Mouse (Mus musculus) liver, embryonic 13.5 days (tissue): ENCODE data around the gene Ebf1. TPM values are rescaled to one million over a fixed set of nuclear protein-coding genes. Genes with fewer than 3 reads are reported as not detected.

ENCODE experiments used
- ATAC-seq: fragments of 200-750 bp; cut with Nextera tagmentation; 2 replicates; pipeline ENCODE4 v1.8.0; 2017; ENCODE audit warnings: low read depth, mild to moderate bottlenecking, moderate number of reproducible peaks, moderate library complexity
- DNase-seq: peaks from one replicate; pipeline ENCODE4 v3.0.0; 2022
- H3K27ac ChIP-seq: fragments of 300-500 bp; sonication (generic); 2 replicates; pipeline ENCODE4 v1.5.1; 2015; ENCODE audit warnings: moderate library complexity, mild to moderate bottlenecking, inconsistent platforms
- H3K27me3 ChIP-seq: fragments of 300-500 bp; sonication (generic); 2 replicates; pipeline ENCODE4 v1.6.1; 2015; ENCODE audit warnings: mild to moderate bottlenecking, inconsistent platforms
- H3K36me3 ChIP-seq: fragments of 300-500 bp; sonication (generic); 2 replicates; pipeline ENCODE4 v1.6.1; 2015; ENCODE audit warnings: mild to moderate bottlenecking, inconsistent platforms
- H3K4me1 ChIP-seq: fragments of 300-500 bp; sonication (generic); replicated peaks from 2 replicates; pipeline ENCODE4 v1.6.1; 2015; ENCODE audit warnings: inconsistent platforms
- H3K4me2 ChIP-seq: fragments of 300-500 bp; sonication (generic); 2 replicates; pipeline ENCODE4 v1.6.1; 2015; ENCODE audit warnings: inconsistent platforms, mild to moderate bottlenecking, moderate library complexity
- H3K4me3 ChIP-seq: fragments of 300-500 bp; sonication (generic); replicated peaks from 2 replicates; pipeline ENCODE4 v1.5.1; 2015; ENCODE audit warnings: mild to moderate bottlenecking, inconsistent platforms
- H3K9ac ChIP-seq: fragments of 300-500 bp; sonication (generic); 2 replicates; pipeline ENCODE4 v1.6.1; 2015; ENCODE audit warnings: mild to moderate bottlenecking, inconsistent platforms
- H3K9me3 ChIP-seq: fragments of 300-500 bp; sonication (generic); replicated peaks from 2 replicates; pipeline ENCODE4 v1.6.1; 2016; ENCODE audit warnings: inconsistent platforms
- WGBS: fragments of 180-500 bp; shearing (Covaris S2); methylation state at CpG from one replicate; pipeline ENCODE4 v1.1.7; 2015; ENCODE audit not compliant: insufficient replicate concordance; 5-methylcytosine and 5-hydroxymethylcytosine counted together
- polyA plus RNA-seq: library from polyadenylated mRNA; unstranded; fragments of >200 nt; fragmentation: Nextera tagmentation; extraction: Ambion mirVana; gene quantifications from 2 replicates; pipeline ENCODE4 v1.2.1, GENCODE M21; 2015

The Ebf1 gene
- polyA plus RNA-seq, 1 experiment from 2014 or later: 0.31 TPM

DNA sequence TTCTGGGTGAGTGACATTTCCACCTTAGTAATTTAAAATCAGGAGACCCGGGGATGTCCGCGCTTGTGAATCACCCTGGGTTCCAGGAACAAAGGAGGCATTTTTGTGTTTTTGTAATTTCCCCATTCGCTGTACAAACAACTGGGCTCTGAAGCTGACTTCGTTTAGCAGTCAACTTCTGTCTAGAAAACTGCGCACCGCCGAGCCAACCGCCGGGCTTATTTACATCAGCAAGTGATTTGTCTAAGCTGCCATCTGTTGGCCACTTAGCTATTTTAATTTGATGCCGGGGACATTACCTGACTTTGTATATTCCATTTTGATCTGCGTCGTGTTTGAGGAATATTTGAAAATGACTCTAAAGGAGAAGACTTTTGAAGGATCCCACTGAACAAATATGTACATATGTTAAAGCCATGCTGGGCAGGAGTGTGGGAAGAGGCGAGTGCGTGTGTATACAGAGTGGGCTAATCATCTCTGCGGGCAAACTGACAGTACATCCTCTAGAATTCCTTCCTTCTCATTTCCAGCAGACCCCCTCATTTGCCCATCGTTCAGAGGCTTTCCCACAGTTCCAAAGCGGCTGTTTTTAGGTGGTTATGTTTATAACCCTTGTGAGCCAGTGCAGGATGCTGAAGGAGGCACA lies 216.4 kb downstream of the Ebf1 start:
- WGBS: 46% methylated on average over 18 of the region's 18 CpGs
- no peak overlapping the region for H3K4me2 ChIP-seq
- H3K4me3 ChIP-seq: no peak overlapping the region
- no peak overlapping the region for H3K27ac ChIP-seq
- DNase-seq (no peak), ATAC-seq (no peak)
- H3K27me3 ChIP-seq: peaks cover 16% of the 10 kb centered on the region
- H3K4me1 ChIP-seq: no peaks in the 10 kb centered on the region
- H3K9ac ChIP-seq: no peak overlapping the region
- no peaks in the 10 kb centered on the region for H3K9me3 ChIP-seq
- H3K36me3 ChIP-seq: no peaks in the 10 kb centered on the region

DNA sequence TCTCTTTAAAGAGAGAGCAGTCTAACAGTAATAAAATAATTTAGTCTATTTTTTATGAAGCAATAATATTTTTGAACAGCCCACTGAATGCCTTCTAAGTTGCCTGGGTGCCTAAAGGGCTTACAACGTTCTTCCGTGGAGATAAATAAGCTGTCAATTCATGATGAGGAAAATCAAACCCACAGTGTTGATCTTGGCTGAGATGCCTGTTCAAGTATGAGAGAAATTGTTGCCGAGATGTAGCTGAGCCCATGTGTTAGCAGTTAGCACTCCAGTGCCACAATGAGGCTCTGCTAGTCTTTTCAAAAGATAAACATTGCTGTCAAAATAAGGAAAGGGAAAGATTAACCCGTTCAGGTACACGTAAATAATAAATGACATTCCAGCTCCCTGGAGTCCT lies 218.0 kb downstream of the Ebf1 start:
- no peak for ATAC-seq
- no peaks in the 10 kb centered on the region for H3K36me3 ChIP-seq
- peaks cover 16% of the 10 kb centered on the region for H3K27me3 ChIP-seq
- no peak for DNase-seq
- WGBS: 54% methylated on average over 5 of the region's 5 CpGs
- H3K4me2 ChIP-seq: no peak overlapping the region
- H3K27ac ChIP-seq: no peak overlapping the region
- H3K9me3 ChIP-seq: no peaks in the 10 kb centered on the region
- no peak overlapping the region for H3K9ac ChIP-seq
- H3K4me1 ChIP-seq: no peaks in the 10 kb centered on the region
- H3K4me3 ChIP-seq: no peak overlapping the region

DNA sequence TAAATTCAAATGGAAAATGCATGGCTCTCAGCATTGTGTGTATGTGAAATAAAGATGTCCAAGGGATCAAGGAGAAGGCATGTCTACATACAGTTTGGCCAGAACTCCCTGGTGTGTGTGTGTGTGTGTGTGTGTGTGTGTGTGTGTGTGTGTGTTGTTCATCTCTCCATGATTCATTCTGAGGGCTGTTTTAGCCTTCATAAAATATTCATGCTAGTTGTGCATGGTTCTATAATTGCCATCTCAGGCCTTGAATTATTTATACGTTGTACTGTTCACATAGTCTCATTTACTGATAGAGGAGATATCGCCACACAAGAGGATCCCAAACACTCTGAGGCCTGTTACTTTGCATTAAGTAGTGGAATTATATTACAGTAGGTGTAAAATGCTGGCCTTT lies 220.5 kb downstream of the Ebf1 start:
- Histone ChIP-seq H3K27ac (no peak overlapping the region), H3K36me3 (no peaks in the 10 kb centered on the region), H3K4me3 (no peak overlapping the region), H3K27me3 (peaks cover 9% of the 10 kb centered on the region), H3K4me1 (no peaks in the 10 kb centered on the region), H3K4me2 (no peak overlapping the region), H3K9me3 (no peaks in the 10 kb centered on the region), H3K9ac (no peak overlapping the region)
- DNase-seq (no peak), ATAC-seq (no peak)
- 82% methylated on average over 2 of the region's 2 CpGs for WGBS

DNA sequence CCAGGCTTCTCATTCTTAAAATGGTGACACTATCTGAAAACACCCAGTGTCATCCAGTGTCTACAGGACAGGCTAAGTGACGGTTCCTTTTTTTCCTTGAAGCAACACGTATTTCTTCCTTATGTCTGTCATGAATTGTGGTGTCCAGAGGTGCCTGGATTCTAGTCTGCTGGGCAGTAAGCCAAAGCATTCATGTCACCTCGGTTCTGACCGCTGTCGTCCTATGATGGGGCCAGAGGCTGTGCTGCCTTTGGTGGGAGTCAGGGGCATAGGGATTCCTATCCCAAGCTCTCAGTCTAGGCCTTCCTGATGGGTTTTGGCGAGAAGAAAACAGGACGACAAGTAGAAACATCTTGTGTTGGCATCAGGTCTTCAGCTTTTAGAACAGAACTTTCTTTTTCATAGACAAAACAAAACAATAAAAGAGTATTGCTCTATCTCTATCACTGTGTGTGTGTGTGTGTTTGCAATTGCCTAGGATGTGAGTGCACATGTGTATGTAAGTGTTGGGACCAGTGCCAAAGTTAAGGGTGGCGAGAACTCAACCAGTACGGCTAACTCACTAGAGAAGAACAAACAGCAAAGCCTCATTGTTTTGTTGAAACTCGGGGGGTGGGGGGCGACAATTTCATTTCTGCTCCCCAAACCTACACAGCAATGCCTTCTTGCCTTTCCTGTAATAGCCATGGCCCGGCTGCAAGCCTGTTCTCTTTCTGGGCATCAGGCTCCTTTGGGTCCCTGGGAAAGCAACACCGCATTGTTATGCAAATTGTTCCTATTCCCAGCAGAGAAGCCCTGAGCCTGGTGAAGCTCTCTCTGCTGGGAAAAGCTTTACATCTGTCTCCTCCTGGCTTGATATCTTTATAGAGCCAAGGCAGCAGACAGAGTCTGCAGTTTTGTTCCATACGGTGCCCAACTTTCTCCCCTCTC lies 224.3 kb downstream of the Ebf1 start:
- no peak for ATAC-seq
- DNase-seq: no peak
- H3K4me3 ChIP-seq: no peak overlapping the region

DNA sequence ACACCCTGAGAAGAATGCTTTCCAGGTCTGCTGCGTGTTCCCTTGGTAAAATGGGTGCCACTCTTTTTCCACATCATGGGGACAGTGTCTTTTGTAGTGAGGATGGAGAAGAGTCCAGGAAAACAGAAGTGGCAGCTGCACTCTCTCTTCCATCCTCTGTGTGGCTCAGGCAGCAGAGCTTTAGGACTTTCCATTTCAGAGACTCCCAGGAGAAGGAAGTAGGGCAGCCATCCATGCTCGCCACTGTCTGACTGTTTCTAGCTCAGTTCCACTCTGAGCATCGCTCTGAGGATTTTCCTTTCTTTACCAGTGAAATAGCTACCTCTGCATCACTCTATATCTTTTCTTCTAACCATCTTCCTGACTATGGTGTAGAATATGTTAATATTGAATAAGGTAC lies 234.8 kb downstream of the Ebf1 start:
- ATAC-seq: no peak
- 56% methylated on average over 3 of the region's 3 CpGs for WGBS
- H3K9me3 ChIP-seq: no peaks in the 10 kb centered on the region

More for the DNA sequence above, 224.3 kb downstream of the Ebf1 start:
- Histone ChIP-seq H3K4me1 (no peaks in the 10 kb centered on the region), H3K9ac (no peak overlapping the region), H3K27ac (no peak overlapping the region), H3K27me3 (no peaks in the 10 kb centered on the region), H3K36me3 (no peaks in the 10 kb centered on the region), H3K4me2 (no peak overlapping the region), H3K9me3 (no peaks in the 10 kb centered on the region)
- WGBS: 42% methylated on average over 14 of the region's 14 CpGs

DNA sequence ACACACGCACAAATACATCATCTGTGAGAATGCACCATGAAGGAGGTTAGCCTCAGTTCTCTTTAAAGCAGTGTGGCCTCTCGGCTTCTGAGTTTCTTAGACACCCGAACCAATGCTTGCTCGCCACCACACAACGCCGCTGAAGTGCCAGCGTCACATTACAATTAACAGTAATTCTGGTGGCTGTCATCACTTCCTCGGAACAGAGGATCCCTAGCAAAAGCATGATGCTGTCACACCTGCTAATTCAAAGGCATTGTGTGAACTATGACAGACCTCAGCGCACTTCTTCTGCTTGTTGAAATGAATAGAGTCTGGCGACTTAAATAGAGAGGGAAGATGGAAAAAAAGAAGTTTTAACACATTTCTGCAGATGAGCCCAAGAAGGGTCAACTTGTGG lies 235.8 kb downstream of the Ebf1 start:
- H3K4me3 ChIP-seq: no peak overlapping the region
- no peaks in the 10 kb centered on the region for H3K9me3 ChIP-seq
- no peaks in the 10 kb centered on the region for H3K4me1 ChIP-seq
- DNase-seq (no peak), ATAC-seq (no peak)
- 75% methylated on average over 10 of the region's 10 CpGs for WGBS
- no peaks in the 10 kb centered on the region for H3K36me3 ChIP-seq
- no peak overlapping the region for H3K4me2 ChIP-seq
- no peaks in the 10 kb centered on the region for H3K27me3 ChIP-seq
- no peak overlapping the region for H3K9ac ChIP-seq
- no peak overlapping the region for H3K27ac ChIP-seq

More for the DNA sequence above, 234.8 kb downstream of the Ebf1 start:
- H3K27me3 ChIP-seq: no peaks in the 10 kb centered on the region
- no peak overlapping the region for H3K27ac ChIP-seq
- no peak overlapping the region for H3K4me3 ChIP-seq
- H3K9ac ChIP-seq: no peak overlapping the region
- H3K4me2 ChIP-seq: no peak overlapping the region
- H3K36me3 ChIP-seq: no peaks in the 10 kb centered on the region
- DNase-seq: no peak
- no peaks in the 10 kb centered on the region for H3K4me1 ChIP-seq

DNA sequence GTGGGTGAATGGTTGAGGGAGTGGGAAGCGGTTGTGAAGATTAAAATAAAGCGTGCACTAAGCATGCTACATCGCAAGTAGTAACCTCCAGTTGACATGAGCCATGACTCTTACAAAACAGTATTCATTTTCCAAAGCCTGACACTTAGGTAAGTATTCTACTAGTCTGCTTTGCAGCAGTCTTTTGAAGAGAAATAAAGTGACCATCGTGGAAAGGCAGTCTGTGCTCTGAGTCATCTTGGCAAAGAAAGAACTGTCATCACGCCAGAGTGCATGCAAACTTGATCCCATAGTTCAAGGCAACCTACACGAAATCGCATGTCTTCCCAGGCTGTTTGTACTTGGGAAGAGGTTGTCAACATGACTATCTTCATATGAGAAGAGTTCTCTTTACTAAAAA lies 237.4 kb downstream of the Ebf1 start:
- no peaks in the 10 kb centered on the region for H3K36me3 ChIP-seq
- no peak overlapping the region for H3K4me2 ChIP-seq
- H3K27ac ChIP-seq: no peak overlapping the region
- H3K9ac ChIP-seq: no peak overlapping the region
- no peaks in the 10 kb centered on the region for H3K9me3 ChIP-seq
- DNase-seq (no peak), ATAC-seq (no peak)
- H3K4me1 ChIP-seq: no peaks in the 10 kb centered on the region
- H3K27me3 ChIP-seq: no peaks in the 10 kb centered on the region
- no peak overlapping the region for H3K4me3 ChIP-seq
- WGBS: 62% methylated on average over 7 of the region's 7 CpGs

DNA sequence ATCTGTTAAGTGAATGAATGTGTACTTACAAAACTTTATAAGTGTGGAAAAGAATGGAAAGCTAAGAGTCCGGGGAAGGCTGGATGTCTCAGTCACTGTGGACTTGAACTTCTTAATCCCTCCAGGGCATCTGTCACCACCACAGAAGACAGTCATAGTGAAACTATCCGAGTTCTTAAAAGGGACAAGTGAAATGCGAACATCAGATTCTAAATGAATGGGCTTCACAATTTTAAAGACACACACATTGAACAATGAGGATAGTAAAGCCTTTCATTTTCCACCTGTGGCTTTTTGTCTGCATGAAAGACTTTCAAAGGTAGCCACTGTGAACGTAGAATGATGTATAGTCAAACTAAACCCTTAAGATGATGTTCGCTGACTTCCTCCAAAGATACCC lies 244.0 kb downstream of the Ebf1 start:
- Histone ChIP-seq H3K4me1 (no peaks in the 10 kb centered on the region), H3K9ac (no peak overlapping the region), H3K36me3 (no peaks in the 10 kb centered on the region), H3K27ac (no peak overlapping the region), H3K27me3 (no peaks in the 10 kb centered on the region), H3K9me3 (no peaks in the 10 kb centered on the region), H3K4me3 (no peak overlapping the region), H3K4me2 (no peak overlapping the region)
- no peak for ATAC-seq
- DNase-seq: no peak
- WGBS: 71% methylated on average over 5 of the region's 5 CpGs

DNA sequence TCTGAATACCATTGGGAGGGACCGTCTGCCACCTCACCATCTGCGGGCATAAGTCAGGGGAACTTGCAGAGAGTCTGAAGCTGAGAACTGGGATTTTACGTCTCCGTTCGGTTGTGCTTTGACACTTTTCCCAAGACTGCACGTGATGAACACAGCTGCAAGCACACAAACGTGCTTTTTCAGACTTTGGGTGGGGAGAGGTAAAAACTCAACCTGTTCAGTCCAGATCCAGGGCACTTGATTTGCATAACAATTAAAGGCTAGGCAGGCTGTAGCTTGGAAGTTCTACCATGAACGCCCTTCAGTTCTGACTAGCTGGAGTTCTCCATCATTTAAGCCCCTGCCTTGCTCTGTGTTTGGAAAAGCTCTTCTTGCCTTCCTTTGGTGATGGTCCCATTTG lies 246.8 kb downstream of the Ebf1 start:
- ATAC-seq (no peak), DNase-seq (no peak)
- H3K4me3 ChIP-seq: no peak overlapping the region
- no peak overlapping the region for H3K4me2 ChIP-seq
- no peaks in the 10 kb centered on the region for H3K36me3 ChIP-seq
- H3K27ac ChIP-seq: no peak overlapping the region
- H3K4me1 ChIP-seq: no peaks in the 10 kb centered on the region
- H3K9me3 ChIP-seq: no peaks in the 10 kb centered on the region
- no peak overlapping the region for H3K9ac ChIP-seq
- no peaks in the 10 kb centered on the region for H3K27me3 ChIP-seq
- WGBS: 67% methylated on average over 8 of the region's 8 CpGs

DNA sequence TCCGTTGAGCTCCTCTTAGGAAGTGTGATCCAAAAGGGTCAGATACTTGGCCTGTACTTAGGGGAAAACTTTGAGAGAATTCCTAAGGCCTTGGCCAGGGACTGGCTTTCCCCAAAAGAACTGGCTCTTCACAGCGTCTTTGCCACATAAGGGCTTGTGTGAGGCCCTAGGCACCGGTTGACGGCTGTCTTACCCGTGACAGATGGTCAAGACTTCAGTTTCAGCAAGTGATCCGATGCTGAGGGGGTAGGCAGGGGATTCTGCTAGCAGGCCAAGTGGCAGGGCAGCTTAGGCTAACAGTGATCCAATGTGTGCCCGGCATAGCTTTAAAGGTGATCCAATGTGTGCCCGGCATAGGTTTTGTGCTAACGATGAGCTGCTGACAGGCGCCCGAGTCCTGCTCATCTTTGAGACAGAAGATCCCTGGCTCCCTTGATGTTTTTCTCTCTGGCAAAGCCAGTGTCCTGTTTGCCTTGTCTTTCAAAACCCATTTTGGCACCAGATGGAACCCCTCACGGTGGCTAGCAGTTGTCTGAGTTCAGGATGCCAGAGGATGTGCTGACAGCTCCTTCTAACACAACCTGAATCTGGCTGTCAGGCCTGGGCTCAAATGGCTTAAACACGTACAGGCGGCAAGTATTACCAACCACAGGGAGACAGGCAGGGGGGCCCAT lies 249.5 kb downstream of the Ebf1 start:
- H3K9ac ChIP-seq: no peak overlapping the region
- H3K27me3 ChIP-seq: no peaks in the 10 kb centered on the region
- ATAC-seq (no peak), DNase-seq (no peak)
- no peaks in the 10 kb centered on the region for H3K9me3 ChIP-seq
- no peaks in the 10 kb centered on the region for H3K36me3 ChIP-seq
- H3K4me3 ChIP-seq: no peak overlapping the region
- H3K4me1 ChIP-seq: no peaks in the 10 kb centered on the region
- H3K4me2 ChIP-seq: no peak overlapping the region
- WGBS: 70% methylated on average over 14 of the region's 14 CpGs
- H3K27ac ChIP-seq: no peak overlapping the region

DNA sequence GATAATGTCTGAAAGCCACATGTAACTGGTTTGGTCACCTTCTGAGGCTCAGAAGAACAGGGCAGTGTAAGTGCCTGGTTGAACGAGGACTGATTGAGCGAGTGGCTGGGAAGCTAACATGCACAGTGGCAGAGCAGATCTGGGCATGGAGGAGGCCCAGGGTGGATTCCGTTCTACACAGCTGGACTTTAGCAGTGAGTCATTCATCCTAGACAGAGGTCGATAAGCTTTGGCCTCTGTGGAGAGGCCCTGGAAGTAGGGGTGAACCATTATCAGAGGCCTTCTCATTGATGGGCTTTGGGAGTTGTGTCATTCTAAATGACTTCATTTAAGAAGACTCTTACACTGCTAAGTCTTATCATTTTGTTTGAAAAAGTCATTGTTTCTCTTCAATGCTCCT lies 250.3 kb downstream of the Ebf1 start:
- Histone ChIP-seq H3K4me3 (no peak overlapping the region), H3K27ac (no peak overlapping the region), H3K27me3 (no peaks in the 10 kb centered on the region), H3K4me2 (no peak overlapping the region), H3K4me1 (no peaks in the 10 kb centered on the region), H3K9me3 (no peaks in the 10 kb centered on the region), H3K36me3 (no peaks in the 10 kb centered on the region), H3K9ac (no peak overlapping the region)
- 58% methylated on average over 4 of the region's 4 CpGs for WGBS
- ATAC-seq (no peak), DNase-seq (no peak)
